Mouse (Mus musculus): ENCODE measurements around the gene Slc27a2.

DNA sequence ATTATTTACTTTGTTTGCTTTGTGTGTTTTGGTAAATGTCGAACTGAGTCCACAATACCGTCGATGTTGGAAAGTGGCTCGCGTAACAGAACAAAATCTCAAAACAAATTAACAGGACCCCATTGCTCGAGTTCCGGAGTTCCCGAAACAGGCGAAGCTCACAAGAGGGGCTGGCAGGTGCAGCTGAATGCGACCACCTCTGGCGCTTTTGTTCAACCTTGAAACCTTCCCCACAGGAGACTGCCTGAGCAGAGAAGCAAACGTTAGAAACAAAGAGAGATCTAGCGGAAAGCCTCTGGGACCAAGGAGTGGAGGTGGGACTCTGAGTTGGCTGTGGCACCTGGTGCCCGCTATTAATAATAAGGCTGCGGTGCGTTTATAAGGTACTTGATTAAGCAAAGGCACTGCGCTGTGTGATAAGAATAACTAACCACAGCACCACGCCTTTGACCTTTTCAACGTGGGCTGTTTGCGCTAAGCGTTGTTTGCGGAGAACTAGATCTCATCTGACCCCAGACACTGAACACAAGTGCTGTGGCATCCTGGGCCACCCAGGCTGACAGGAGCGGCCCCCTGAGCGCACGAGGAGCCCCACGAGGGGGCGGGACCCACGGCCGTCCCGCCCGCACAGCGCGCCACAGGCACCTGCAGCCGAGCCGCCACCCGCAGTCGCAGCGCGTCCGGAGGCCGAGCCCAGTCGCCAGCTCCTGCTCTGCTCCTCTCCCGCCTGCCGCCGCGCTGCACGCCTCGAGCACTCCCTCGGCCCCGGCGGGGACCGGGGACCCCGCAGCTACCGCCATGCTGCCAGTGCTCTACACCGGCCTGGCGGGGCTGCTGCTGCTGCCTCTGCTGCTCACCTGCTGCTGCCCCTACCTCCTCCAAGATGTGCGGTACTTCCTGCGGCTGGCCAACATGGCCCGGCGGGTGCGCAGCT lies at the start of gene Slc27a2:
- TF ChIP-seq USF1 (IDR thresholded peaks at IDR 0.05; ENCODE audit: low read depth, low read length) (no peak), EP300 (IDR thresholded peaks at IDR 0.05; ENCODE audit: low read depth in 1 of 2, low read length in 2 of 2) (no peak), CTCF (IDR thresholded peaks at IDR 0.05 in 2 of 3, conservative IDR thresholded peaks at IDR 0.05 in 1 of 3; ENCODE audit: control insufficient read depth in 1 of 3, insufficient read depth in 1 of 3, low read depth in 2 of 3, low read length in 3 of 3, poor library complexity in 1 of 3, severe bottlenecking in 1 of 3) (no peak), CHD2 (IDR thresholded peaks at IDR 0.05; ENCODE audit: low read length) (no peak), MEF2A (IDR thresholded peaks at IDR 0.05; ENCODE audit: extremely low read depth, insufficient replicate concordance, low read depth, low read length, poor library complexity, severe bottlenecking) (no peak), TAL1 (IDR thresholded peaks at IDR 0.05; ENCODE audit: low read length) (no peak), BHLHE40 (IDR thresholded peaks at IDR 0.05; ENCODE audit: borderline replicate concordance, low read depth, low read length) (no peak), POLR2AphosphoS5 (IDR thresholded peaks at IDR 0.05; ENCODE audit: borderline replicate concordance, low read depth, low read length) (no peak), CHD1 (IDR thresholded peaks at IDR 0.05; ENCODE audit: low read depth, low read length) (no peak), POLR2A (IDR thresholded peaks at IDR 0.05; ENCODE audit: control insufficient read depth in 1 of 2, insufficient read depth in 1 of 2, low read depth in 1 of 2, low read length in 2 of 2, poor library complexity in 1 of 2) (no peak), NELFE (IDR thresholded peaks at IDR 0.05; ENCODE audit: low read depth, low read length) (no peak), TCF12 (IDR thresholded peaks at IDR 0.05; ENCODE audit: low read depth, low read length) (no peak), JUND (IDR thresholded peaks at IDR 0.05; ENCODE audit: low read depth, low read length) (no peak), TBP (IDR thresholded peaks at IDR 0.05; ENCODE audit: low read depth, low read length) (no peak)
